Mouse (Mus musculus): ENCODE measurements around the gene Lrrc3. TPM values are rescaled to one million over a fixed set of nuclear protein-coding genes. Genes with fewer than 3 reads are reported as not detected.

The Lrrc3 gene
- polyA plus RNA-seq, 1 experiment from 2014 or later = 4.6 TPM

DNA sequence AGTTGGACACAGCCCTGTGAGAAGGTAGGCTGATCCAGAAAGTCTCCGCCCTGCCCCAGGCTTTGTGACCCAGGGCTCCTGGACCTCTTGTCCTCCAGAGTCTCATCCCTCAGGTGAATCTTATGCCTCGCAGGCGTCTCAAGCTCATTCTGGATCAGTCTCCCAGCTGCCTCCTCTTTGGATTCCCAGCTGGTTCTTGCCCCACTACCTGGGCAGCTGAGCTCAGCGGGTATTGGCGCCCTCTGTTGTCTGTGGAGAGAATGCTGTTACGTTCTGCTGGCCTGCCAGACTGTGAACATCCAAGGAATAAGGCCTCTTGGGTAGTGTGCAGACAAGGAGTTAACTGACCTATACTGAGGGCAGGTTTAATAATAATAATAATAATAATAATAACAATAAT, 23.4 kb downstream of the Lrrc3 start:
- no peak overlapping the region for H3K4me2 ChIP-seq (replicated peaks; ENCODE audit: low read depth, low read length)
- ATAC-seq (ENCODE audit: low FRiP score, low TSS enrichment) = no peak
- 70% methylated on average over 6 of the region's 6 CpGs for WGBS

DNA sequence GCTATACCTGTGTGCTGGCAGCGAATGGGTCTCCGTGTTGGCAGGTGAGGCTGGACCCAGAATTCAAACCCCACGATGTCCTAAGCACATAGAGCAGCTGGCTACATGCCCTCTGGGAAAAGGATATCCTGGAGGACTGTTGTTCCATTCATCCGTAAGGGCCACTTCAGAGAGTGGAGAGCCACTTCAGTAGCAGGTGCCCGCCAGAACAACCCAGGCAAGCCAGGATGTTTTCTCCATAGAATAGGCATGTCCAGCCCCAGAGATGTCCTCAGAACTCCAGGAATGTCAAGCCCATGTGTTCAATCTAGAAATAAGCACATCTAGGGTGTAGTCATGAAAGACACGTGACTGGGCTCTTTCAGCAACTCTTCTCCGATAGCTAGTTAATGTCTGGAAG, 32.7 kb downstream of the Lrrc3 start:
- no peaks in the 10 kb centered on the region for H3K36me3 ChIP-seq (ENCODE audit: insufficient read depth, low read length)
- H3K9ac ChIP-seq (replicated peaks; ENCODE audit: low read length) = no peak overlapping the region
- no peaks in the 10 kb centered on the region for H3K4me1 ChIP-seq (ENCODE audit: insufficient read depth, low read length)
- H3K4me2 ChIP-seq (replicated peaks; ENCODE audit: low read depth, low read length) = no peak overlapping the region
- H3K27ac ChIP-seq (ENCODE audit: low read length) = no peak overlapping the region
- H3K27me3 ChIP-seq (ENCODE audit: insufficient read depth, low read length) = no peaks in the 10 kb centered on the region
- H3K4me3 ChIP-seq (ENCODE audit: low read length) = no peak overlapping the region
- no peak for ATAC-seq (ENCODE audit: low FRiP score, low TSS enrichment)
- no peaks in the 10 kb centered on the region for H3K9me3 ChIP-seq (ENCODE audit: low read length)
- WGBS = 86% methylated on average over 7 of the region's 7 CpGs

More for the DNA sequence above, 23.4 kb downstream of the Lrrc3 start:
- Histone ChIP-seq H3K9me3 (ENCODE audit: low read length) (no peaks in the 10 kb centered on the region), H3K4me3 (ENCODE audit: low read length) (no peak overlapping the region), H3K27ac (ENCODE audit: low read length) (no peak overlapping the region), H3K9ac (replicated peaks; ENCODE audit: low read length) (no peak overlapping the region), H3K36me3 (ENCODE audit: insufficient read depth, low read length) (no peaks in the 10 kb centered on the region), H3K27me3 (ENCODE audit: insufficient read depth, low read length) (no peaks in the 10 kb centered on the region), H3K4me1 (ENCODE audit: insufficient read depth, low read length) (no peaks in the 10 kb centered on the region)

DNA sequence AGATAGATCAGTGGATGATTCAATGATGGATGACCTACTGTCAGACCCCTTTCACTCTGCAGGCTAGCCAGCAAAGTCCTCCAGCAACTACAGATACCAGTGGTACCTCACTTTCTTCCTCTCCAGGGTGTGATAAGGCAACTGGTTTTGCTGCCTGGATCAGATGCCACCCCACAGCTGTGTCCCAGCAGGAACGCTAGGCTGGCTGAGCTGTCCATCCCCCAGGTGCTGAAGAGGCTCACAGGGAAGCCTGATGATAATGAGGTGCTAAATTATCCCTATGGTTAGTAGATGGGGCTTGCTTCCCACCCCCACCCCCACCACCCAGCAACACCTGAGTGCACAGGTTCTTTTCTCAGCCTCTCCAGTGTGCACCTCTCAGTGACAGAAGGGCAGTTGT, 34.8 kb downstream of the Lrrc3 start:
- Histone ChIP-seq H3K27ac (ENCODE audit: low read length) (no peak overlapping the region), H3K27me3 (ENCODE audit: insufficient read depth, low read length) (no peaks in the 10 kb centered on the region), H3K36me3 (ENCODE audit: insufficient read depth, low read length) (no peaks in the 10 kb centered on the region), H3K4me2 (replicated peaks; ENCODE audit: low read depth, low read length) (no peak overlapping the region), H3K4me3 (ENCODE audit: low read length) (no peak overlapping the region), H3K9me3 (ENCODE audit: low read length) (no peaks in the 10 kb centered on the region), H3K9ac (replicated peaks; ENCODE audit: low read length) (no peak overlapping the region), H3K4me1 (ENCODE audit: insufficient read depth, low read length) (no peaks in the 10 kb centered on the region)
- ATAC-seq (ENCODE audit: low FRiP score, low TSS enrichment) = no peak
- WGBS = 5% methylated on average over 1 of the region's 1 CpGs

DNA sequence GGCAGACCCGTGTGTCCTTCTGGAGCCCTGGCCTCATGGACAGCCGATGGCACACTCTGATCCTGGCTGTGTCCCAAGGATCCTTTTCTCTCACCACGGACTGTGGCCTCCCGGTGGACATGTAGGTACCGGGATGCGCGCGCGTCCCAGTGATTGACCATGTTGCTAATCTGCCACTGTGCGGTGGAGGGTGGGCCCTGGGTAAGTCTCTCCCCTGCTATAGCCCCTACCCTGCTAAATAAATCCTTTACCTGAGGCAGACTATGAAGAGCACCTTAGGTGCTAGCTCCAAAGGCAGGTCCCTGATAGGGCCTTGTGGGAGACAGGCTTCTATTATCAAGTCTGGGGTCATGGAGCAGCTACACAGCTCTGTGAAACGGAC, 37.6 kb downstream of the Lrrc3 start:
- peak; percentile 5; the same call in 1 of the 2 replicates for ATAC-seq (ENCODE audit: low FRiP score, low TSS enrichment)
- Histone ChIP-seq H3K9ac (replicated peaks; ENCODE audit: low read length) (no peak overlapping the region), H3K4me3 (ENCODE audit: low read length) (peak overlapping the region; percentile 32), H3K9me3 (ENCODE audit: low read length) (no peaks in the 10 kb centered on the region), H3K27ac (ENCODE audit: low read length) (no peak overlapping the region), H3K27me3 (ENCODE audit: insufficient read depth, low read length) (no peaks in the 10 kb centered on the region), H3K4me1 (ENCODE audit: insufficient read depth, low read length) (no peaks in the 10 kb centered on the region), H3K36me3 (ENCODE audit: insufficient read depth, low read length) (no peaks in the 10 kb centered on the region), H3K4me2 (replicated peaks; ENCODE audit: low read depth, low read length) (peak overlapping the region; percentile 40)
- 31% methylated on average over 11 of the region's 11 CpGs for WGBS

DNA sequence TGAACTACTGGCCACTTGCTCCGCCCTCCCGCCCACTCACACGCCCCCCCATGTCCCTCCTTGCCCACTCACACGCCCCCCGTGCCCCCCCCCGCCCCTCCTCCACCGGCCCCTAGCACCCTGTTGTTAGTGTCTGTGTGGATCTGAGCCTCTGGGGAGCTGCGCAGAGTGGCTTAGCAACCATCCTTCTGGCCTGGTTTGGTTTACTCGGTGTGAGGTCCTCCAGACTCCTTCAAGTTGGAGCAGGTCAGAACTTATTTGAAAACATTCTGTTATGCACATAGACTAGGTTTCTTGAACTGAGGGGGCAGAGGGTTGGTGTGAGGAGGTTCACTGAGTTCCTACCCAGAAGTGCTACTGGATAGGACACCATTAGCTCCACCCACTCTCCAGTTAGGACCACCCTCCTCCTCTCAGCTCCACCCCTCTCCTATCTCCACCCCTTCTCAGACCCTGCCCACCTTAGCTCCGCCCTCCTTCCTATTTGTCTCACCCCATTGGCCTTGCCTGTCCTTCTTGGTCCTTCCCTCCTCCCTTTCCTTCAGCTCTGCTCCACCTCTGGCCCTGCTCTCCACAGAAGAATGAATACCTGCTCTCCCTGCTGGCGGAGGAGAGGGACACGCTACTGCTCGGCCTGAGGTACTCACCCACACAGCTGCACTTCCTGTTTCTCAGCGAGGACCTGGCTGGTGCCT, 38.1 kb downstream of the Lrrc3 start:
- no peaks in the 10 kb centered on the region for H3K27me3 ChIP-seq (ENCODE audit: insufficient read depth, low read length)
- no peaks in the 10 kb centered on the region for H3K36me3 ChIP-seq (ENCODE audit: insufficient read depth, low read length)
- peak; percentile 95 for ATAC-seq (ENCODE audit: low FRiP score, low TSS enrichment)
- H3K9ac ChIP-seq (replicated peaks; ENCODE audit: low read length) = no peak overlapping the region
- 29% methylated on average over 14 of the region's 14 CpGs for whole genome bisulfite sequencing
- peak overlapping the region; percentile 32 for H3K4me3 ChIP-seq (ENCODE audit: low read length)
- no peak overlapping the region for H3K27ac ChIP-seq (ENCODE audit: low read length)
- peak overlapping the region; percentile 40 for H3K4me2 ChIP-seq (replicated peaks; ENCODE audit: low read depth, low read length)
- H3K4me1 ChIP-seq (ENCODE audit: insufficient read depth, low read length) = no peaks in the 10 kb centered on the region
- no peaks in the 10 kb centered on the region for H3K9me3 ChIP-seq (ENCODE audit: low read length)

DNA sequence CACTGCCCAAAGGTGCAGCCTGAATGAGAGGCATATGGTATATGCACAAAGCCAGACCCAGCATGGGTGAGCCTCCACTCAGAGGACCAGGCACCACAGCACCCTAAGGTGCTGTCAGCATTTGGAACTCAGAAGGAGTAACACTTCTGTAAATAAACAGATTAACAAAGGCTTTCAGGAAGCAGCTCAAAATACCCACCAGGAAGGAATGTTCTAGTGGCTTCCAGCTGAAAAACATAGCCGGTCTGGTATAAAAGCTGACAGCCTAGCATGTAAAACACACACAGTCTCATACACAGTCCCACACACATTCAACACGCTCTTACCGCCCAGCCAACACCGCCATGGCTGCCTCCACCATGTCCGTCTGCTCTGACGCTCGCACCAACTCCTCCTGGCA, 40.7 kb downstream of the Lrrc3 start, which contains the start of gene Gm3285:
TSS of gene Gm3285 (plus strand) at position 301 of the 400 bp plus-strand sequence.
- no peak within 1 kb of the TSS for H3K9ac ChIP-seq (replicated peaks; ENCODE audit: low read length)
- H3K4me3 ChIP-seq (ENCODE audit: low read length) = no peak within 1 kb of the TSS
- H3K4me1 ChIP-seq (ENCODE audit: insufficient read depth, low read length) = no peaks in the 10 kb centered on the region
- H3K9me3 ChIP-seq (ENCODE audit: low read length) = 0 out of 2 replicates have a peak, but pooled peaks cover 2% of the 10 kb centered on the region
- ATAC-seq (ENCODE audit: low FRiP score, low TSS enrichment) = no peak
- H3K27ac ChIP-seq (ENCODE audit: low read length) = no peak within 1 kb of the TSS
- WGBS = 64% methylated on average over 7 of the region's 7 CpGs
- H3K36me3 ChIP-seq (ENCODE audit: insufficient read depth, low read length) = no peaks in the 10 kb centered on the region
- H3K27me3 ChIP-seq (ENCODE audit: insufficient read depth, low read length) = no peaks in the 10 kb centered on the region
- no peak within 1 kb of the TSS for H3K4me2 ChIP-seq (replicated peaks; ENCODE audit: low read depth, low read length)

DNA sequence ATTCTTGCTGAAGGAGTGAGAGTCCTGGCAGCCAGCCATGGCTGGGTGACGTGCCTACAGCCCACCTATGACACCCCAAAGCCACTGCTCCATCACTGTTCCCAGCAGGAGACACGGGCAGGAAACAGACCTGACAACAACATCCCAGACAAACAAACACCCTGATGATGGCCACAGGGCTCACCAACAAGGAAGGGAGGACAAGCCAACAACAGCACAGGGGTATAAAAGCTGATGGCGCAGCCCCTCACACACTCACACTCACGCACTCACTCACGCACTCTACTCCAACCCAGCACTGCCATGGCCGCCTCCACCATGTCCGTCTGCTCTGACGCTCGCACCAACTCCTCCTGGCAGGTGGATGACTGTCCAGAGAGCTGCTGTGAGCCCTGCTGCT, 49.8 kb downstream of the Lrrc3 start, which contains the start of gene Gm10318:
TSS of gene Gm10318 (plus strand) at position 301 of the 400 bp plus-strand sequence.
- no peaks in the 10 kb centered on the region for H3K27me3 ChIP-seq (ENCODE audit: insufficient read depth, low read length)
- no peak for ATAC-seq (ENCODE audit: low FRiP score, low TSS enrichment)

More for the DNA sequence above, 49.8 kb downstream of the Lrrc3 start, which contains the start of gene Gm10318:
- Histone ChIP-seq H3K4me2 (replicated peaks; ENCODE audit: low read depth, low read length) (no peak within 1 kb of the TSS), H3K9me3 (ENCODE audit: low read length) (no peaks in the 10 kb centered on the region), H3K27ac (ENCODE audit: low read length) (no peak within 1 kb of the TSS), H3K4me3 (ENCODE audit: low read length) (no peak within 1 kb of the TSS), H3K4me1 (ENCODE audit: insufficient read depth, low read length) (no peaks in the 10 kb centered on the region), H3K36me3 (ENCODE audit: insufficient read depth, low read length) (no peaks in the 10 kb centered on the region), H3K9ac (replicated peaks; ENCODE audit: low read length) (no peak within 1 kb of the TSS)
- WGBS = 72% methylated on average over 8 of the region's 9 CpGs

Other genes with a start within 250 kb of the Lrrc3 start
- 0.26 and 0.71 TPM in 2 replicates for gene Tspear, start 216.0 kb downstream of the Lrrc3 start, polyA plus RNA-seq (2015; fragmentation: Nextera tagmentation; extraction: Ambion mirVana)
- gene Gm19402, start 211.8 kb downstream of the Lrrc3 start, polyA plus RNA-seq (2015; fragmentation: Nextera tagmentation; extraction: Ambion mirVana) = not detected in 2 replicates
- not detected in 2 replicates for gene Gm9508, start 205.3 kb downstream of the Lrrc3 start, polyA plus RNA-seq (2015; fragmentation: Nextera tagmentation; extraction: Ambion mirVana)
- not detected in 2 replicates for gene Gm10272, start 195.9 kb downstream of the Lrrc3 start, polyA plus RNA-seq (2015; fragmentation: Nextera tagmentation; extraction: Ambion mirVana)
- not detected in 2 replicates for gene Gm10024, start 191.1 kb downstream of the Lrrc3 start, polyA plus RNA-seq (2015; fragmentation: Nextera tagmentation; extraction: Ambion mirVana)
- gene Gm10142, start 186.7 kb downstream of the Lrrc3 start, polyA plus RNA-seq (2015; fragmentation: Nextera tagmentation; extraction: Ambion mirVana) = not detected in 2 replicates
- gene Krtap12-1, start 181.9 kb downstream of the Lrrc3 start, polyA plus RNA-seq (2015; fragmentation: Nextera tagmentation; extraction: Ambion mirVana) = not detected in 2 replicates
- not detected in 2 replicates for gene Gm10100, start 176.1 kb downstream of the Lrrc3 start, polyA plus RNA-seq (2015; fragmentation: Nextera tagmentation; extraction: Ambion mirVana)
- gene Gm18596, start 159.9 kb downstream of the Lrrc3 start, polyA plus RNA-seq (2015; fragmentation: Nextera tagmentation; extraction: Ambion mirVana) = not detected in 2 replicates
- not detected in 2 replicates for gene Gm9736, start 151.2 kb downstream of the Lrrc3 start, polyA plus RNA-seq (2015; fragmentation: Nextera tagmentation; extraction: Ambion mirVana)
- not detected in 2 replicates for gene Gm3233, start 142.9 kb downstream of the Lrrc3 start, polyA plus RNA-seq (2015; fragmentation: Nextera tagmentation; extraction: Ambion mirVana)
- gene Gm3238, start 131.2 kb downstream of the Lrrc3 start, polyA plus RNA-seq (2015; fragmentation: Nextera tagmentation; extraction: Ambion mirVana) = not detected in 2 replicates
- not detected in 2 replicates for gene Gm7138, start 125.6 kb downstream of the Lrrc3 start, polyA plus RNA-seq (2015; fragmentation: Nextera tagmentation; extraction: Ambion mirVana)
- not detected in 2 replicates for gene Gm3250, start 120.0 kb downstream of the Lrrc3 start, polyA plus RNA-seq (2015; fragmentation: Nextera tagmentation; extraction: Ambion mirVana)
- not detected in 2 replicates for gene Gm7137, start 114.3 kb downstream of the Lrrc3 start, polyA plus RNA-seq (2015; fragmentation: Nextera tagmentation; extraction: Ambion mirVana)
- gene Gm9639, start 107.5 kb downstream of the Lrrc3 start, polyA plus RNA-seq (2015; fragmentation: Nextera tagmentation; extraction: Ambion mirVana) = not detected in 2 replicates
- gene Gm19668, start 103.4 kb downstream of the Lrrc3 start, polyA plus RNA-seq (2015; fragmentation: Nextera tagmentation; extraction: Ambion mirVana) = not detected in 2 replicates
- gene Gm9507, start 90.7 kb downstream of the Lrrc3 start, polyA plus RNA-seq (2015; fragmentation: Nextera tagmentation; extraction: Ambion mirVana) = not detected in 2 replicates
- gene Gm2696, start 87.9 kb downstream of the Lrrc3 start, polyA plus RNA-seq (2015; fragmentation: Nextera tagmentation; extraction: Ambion mirVana) = not detected in 2 replicates
- gene Krtap10-4, start 75.4 kb downstream of the Lrrc3 start, polyA plus RNA-seq (2015; fragmentation: Nextera tagmentation; extraction: Ambion mirVana) = not detected in 2 replicates
- not detected in 2 replicates for gene Krtap10-10, start 66.6 kb downstream of the Lrrc3 start, polyA plus RNA-seq (2015; fragmentation: Nextera tagmentation; extraction: Ambion mirVana)
- not detected in 2 replicates for gene Gm36176, start 55.7 kb downstream of the Lrrc3 start, polyA plus RNA-seq (2015; fragmentation: Nextera tagmentation; extraction: Ambion mirVana)
- not detected in 2 replicates for gene Gm10318, start 49.7 kb downstream of the Lrrc3 start, polyA plus RNA-seq (2015; fragmentation: Nextera tagmentation; extraction: Ambion mirVana)
- gene Gm3285, start 40.6 kb downstream of the Lrrc3 start, polyA plus RNA-seq (2015; fragmentation: Nextera tagmentation; extraction: Ambion mirVana) = not detected in 2 replicates
- 0.59 and 0.95 TPM in 2 replicates for gene Trpm2, start 68.0 kb upstream of the Lrrc3 start, polyA plus RNA-seq (2015; fragmentation: Nextera tagmentation; extraction: Ambion mirVana)
- gene 1810043G02Rik, start 76.0 kb upstream of the Lrrc3 start, polyA plus RNA-seq (2015; fragmentation: Nextera tagmentation; extraction: Ambion mirVana) = 33.9 and 34.2 TPM in 2 replicates
- gene Pfkl, start 107.5 kb upstream of the Lrrc3 start, polyA plus RNA-seq (2015; fragmentation: Nextera tagmentation; extraction: Ambion mirVana) = 190 and 194 TPM in 2 replicates
- gene Dnmt3l, start 139.4 kb upstream of the Lrrc3 start, polyA plus RNA-seq (2015; fragmentation: Nextera tagmentation; extraction: Ambion mirVana) = 0.49 and 1.2 TPM in 2 replicates
- gene Aire, start 141.1 kb upstream of the Lrrc3 start, polyA plus RNA-seq (2015; fragmentation: Nextera tagmentation; extraction: Ambion mirVana) = 1.7 and 2.1 TPM in 2 replicates
- 8.5 and 9.5 TPM in 2 replicates for gene Icosl, start 166.8 kb upstream of the Lrrc3 start, polyA plus RNA-seq (2015; fragmentation: Nextera tagmentation; extraction: Ambion mirVana)

All from kidney, embryonic 16.5 days (tissue).